Mouse (Mus musculus) MEL (cell line): ENCODE measurements around the gene Rab14.

ENCODE experiments used
- CHD1 ChIP-seq: IDR thresholded peaks from 2 replicates; pipeline ENCODE4 v1.6.1; 2012; ENCODE audit warnings: low read depth, mild to moderate bottlenecking, inconsistent platforms, low read length, improper control_type of control experiment
- POLR2A ChIP-seq, 2 experiments: IDR thresholded peaks; 2 replicates each; pipeline ENCODE4 v1.6.1; 2011 to 2012; ENCODE audit warnings: low read length in 2 of 2, mild to moderate bottlenecking in 2 of 2, control low read depth in 1 of 2, improper control_type of control experiment in 1 of 2, low read depth in 1 of 2, moderate library complexity in 1 of 2; ENCODE audit not compliant: control insufficient read depth in 1 of 2, insufficient read depth in 1 of 2, poor library complexity in 1 of 2
- POLR2AphosphoS2 ChIP-seq: IDR thresholded peaks from 2 replicates; pipeline ENCODE4 v1.6.1; 2011; ENCODE audit warnings: low read length, improper control_type of control experiment
- RCOR1 ChIP-seq: IDR thresholded peaks from 2 replicates; pipeline ENCODE4 v1.6.1; 2012; ENCODE audit warnings: low read depth, mild to moderate bottlenecking, inconsistent platforms, low read length, improper control_type of control experiment

GRCm38 (mm10) chr2:35233898-35234297 lies 33.0 kb upstream of the Rab14 start:
- TF ChIP-seq CHD1, result no peak
- no peak for TF ChIP-seq POLR2A (IDR thresholded peaks at IDR 0.05; ENCODE audit: control insufficient read depth in 1 of 2, insufficient read depth in 1 of 2, low read depth in 1 of 2, low read length in 2 of 2, poor library complexity in 1 of 2)
- TF ChIP-seq RCOR1, result no peak
- no peak for TF ChIP-seq POLR2AphosphoS2
